Mouse (Mus musculus): ENCODE measurements at regions not wholly inside any gene's neighbourhood (a gene's known extent, or its start where the extent isn't known, plus 50 kb on each side); places are given as distances from the start of the nearest gene placed in this dataset.

GRCm38 (mm10) chr15:61582335-61582734 is 659.5 kb upstream of the A1bg start:
- DNase-seq, result peak; percentile 39

GRCm38 (mm10) chr15:61563347-61563746 is 640.5 kb upstream of the A1bg start:
- DNase-seq, result no peak

- peak; percentile 51 for DNase-seq
These were observed 639.4 kb upstream of the A1bg start for GRCm38 (mm10) chr15:61562252-61562651.

- DNase-seq, result no peak
These were observed 631.1 kb upstream of the A1bg start for GRCm38 (mm10) chr15:61553908-61554307.

- peak; percentile 63 for DNase-seq
These were observed 630.4 kb upstream of the A1bg start for GRCm38 (mm10) chr15:61553081-61553680.

GRCm38 (mm10) chr15:61551206-61551605 is 628.4 kb upstream of the A1bg start:
- DNase-seq, result no peak

GRCm38 (mm10) chr15:61548400-61548799 is 625.6 kb upstream of the A1bg start:
- DNase-seq, result no peak

- DNase-seq, result no peak
These were observed 623.8 kb upstream of the A1bg start for GRCm38 (mm10) chr15:61546608-61547007.

GRCm38 (mm10) chr15:61544074-61544473 is 621.3 kb upstream of the A1bg start:
- DNase-seq, result no peak

GRCm38 (mm10) chr15:61541643-61542042 is 618.8 kb upstream of the A1bg start:
- DNase-seq, result no peak

GRCm38 (mm10) chr15:61540753-61541421 is 618.1 kb upstream of the A1bg start:
- DNase-seq, result no peak

- DNase-seq, result no peak
These were observed 616.1 kb upstream of the A1bg start for GRCm38 (mm10) chr15:61538930-61539329.

- DNase-seq, result no peak
These were observed 615.5 kb upstream of the A1bg start for GRCm38 (mm10) chr15:61538169-61538755.

- DNase-seq, result no peak
These were observed 613.5 kb upstream of the A1bg start for GRCm38 (mm10) chr15:61536332-61536716.

GRCm38 (mm10) chr15:61535644-61536331 is 613.0 kb upstream of the A1bg start:
- DNase-seq, result no peak

GRCm38 (mm10) chr15:61535180-61535579 is 612.4 kb upstream of the A1bg start:
- DNase-seq, result no peak

GRCm38 (mm10) chr15:61532808-61533207 is 610.0 kb upstream of the A1bg start:
- no peak for DNase-seq

GRCm38 (mm10) chr15:61532040-61532439 is 609.2 kb upstream of the A1bg start:
- DNase-seq, result no peak

GRCm38 (mm10) chr15:61523036-61523435 is 600.2 kb upstream of the A1bg start:
- DNase-seq, result no peak

- DNase-seq, result peak; percentile 18
These were observed 594.5 kb upstream of the A1bg start for GRCm38 (mm10) chr15:61517265-61517664.

- no peak for DNase-seq
These were observed 591.5 kb upstream of the A1bg start for GRCm38 (mm10) chr15:61514324-61514723.

GRCm38 (mm10) chr15:61508806-61509205 is 586.0 kb upstream of the A1bg start:
- no peak for DNase-seq

GRCm38 (mm10) chr15:61506361-61506897 is 583.6 kb upstream of the A1bg start:
- DNase-seq, result no peak
